Mouse (Mus musculus): ENCODE measurements at regions not wholly inside any gene's neighbourhood (a gene's known extent, or its start where the extent isn't known, plus 50 kb on each side); places are given as distances from the start of the nearest gene placed in this dataset.

DNA sequence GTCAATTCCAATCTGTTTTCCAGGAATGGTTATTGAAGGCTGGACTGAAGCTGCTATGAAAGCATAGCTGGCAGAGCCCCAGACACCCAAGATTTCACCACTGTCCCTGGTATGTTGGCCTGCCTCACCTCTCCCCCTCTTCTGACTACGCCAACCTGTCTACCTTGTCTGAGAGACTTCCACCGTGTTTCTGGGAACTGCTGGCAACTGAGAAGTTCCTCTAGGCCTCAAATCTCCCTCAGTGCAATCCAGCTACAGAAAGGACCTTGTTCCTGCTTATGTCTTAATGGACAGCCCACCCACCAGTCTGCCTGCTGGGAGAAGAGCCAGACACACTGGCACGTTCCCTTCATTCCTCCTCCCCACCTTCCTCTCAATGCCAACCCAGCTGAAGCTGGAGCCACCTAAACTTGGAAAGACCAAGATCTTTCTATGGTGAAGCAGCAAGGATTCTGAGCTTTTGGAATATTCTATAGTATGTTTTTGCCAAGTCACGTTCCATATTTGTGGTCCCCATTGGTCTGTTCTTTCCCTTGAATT is 520.1 kb upstream of the Tnp1 start:
- peak; percentile 44 for DNase-seq

DNA sequence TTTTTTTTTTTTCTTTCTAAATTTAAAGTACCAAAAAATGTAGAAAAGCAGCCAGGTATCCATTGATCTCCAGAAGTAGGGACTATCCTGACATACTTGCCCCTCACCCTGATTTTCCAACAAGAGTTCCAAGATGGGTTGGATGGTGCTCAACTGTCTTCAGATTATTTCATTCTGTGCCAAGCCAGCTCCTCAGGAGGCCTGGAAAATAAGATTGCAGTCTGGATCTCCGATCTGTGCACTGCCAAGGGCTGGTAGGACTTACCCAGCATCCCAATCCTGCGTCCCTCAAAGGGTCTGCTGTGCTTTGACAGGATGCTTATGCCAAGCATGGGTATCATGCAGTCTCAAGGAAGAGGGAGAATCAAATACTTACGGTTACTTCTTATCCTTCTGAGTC is 517.8 kb upstream of the Tnp1 start:
- DNase-seq, result no peak

DNA sequence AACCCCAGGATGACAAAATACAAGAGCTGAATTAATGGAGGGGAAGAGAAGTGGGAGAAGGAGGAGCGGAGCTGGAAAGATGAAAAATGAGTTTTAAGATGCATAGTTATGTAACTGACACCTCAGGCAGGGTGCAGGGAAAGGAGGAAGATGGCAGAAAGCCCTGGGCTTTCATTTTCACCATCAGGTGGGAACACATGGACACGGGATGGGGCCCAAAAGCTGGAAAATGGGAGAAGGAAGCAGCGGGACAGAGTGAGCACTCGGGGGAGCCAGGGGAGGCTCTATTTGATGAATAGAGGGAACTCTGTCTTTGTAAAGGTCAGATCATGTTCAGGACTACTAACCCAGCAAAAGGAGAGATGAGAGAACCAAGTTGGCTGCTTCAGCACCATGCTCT is 516.6 kb upstream of the Tnp1 start:
- DNase-seq, result no peak

- no peak for DNase-seq
These were observed 516.1 kb upstream of the Tnp1 start for GRCm38 (mm10) chr1:73531831-73532230.

- DNase-seq, result no peak
These were observed 514.6 kb upstream of the Tnp1 start for GRCm38 (mm10) chr1:73530326-73530725.

- DNase-seq, result peak; percentile 32
These were observed 512.9 kb upstream of the Tnp1 start for GRCm38 (mm10) chr1:73528623-73529022.

- DNase-seq, result no peak
These were observed 500.7 kb upstream of the Tnp1 start for GRCm38 (mm10) chr1:73516441-73516840.

DNA sequence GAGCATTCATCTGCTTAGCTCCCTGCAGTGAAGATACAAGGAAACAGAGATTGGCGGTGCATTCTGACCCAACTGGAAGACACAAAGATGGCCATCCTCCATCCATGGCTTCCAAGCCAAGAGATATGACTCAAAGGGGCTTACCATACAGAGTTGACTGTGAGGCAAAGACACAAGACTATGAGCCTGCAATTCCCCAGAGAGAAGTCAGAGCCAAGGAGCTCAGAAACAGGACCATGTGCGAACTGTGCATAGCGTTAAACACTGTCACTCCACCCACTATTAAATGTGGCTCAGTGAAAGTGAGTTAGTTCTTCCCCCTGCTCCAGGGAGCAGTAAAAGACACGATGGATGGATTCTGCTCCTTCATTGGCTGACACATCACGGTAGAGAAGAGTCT is 500.1 kb upstream of the Tnp1 start:
- DNase-seq, result no peak

GRCm38 (mm10) chr1:73513822-73514221 is 498.1 kb upstream of the Tnp1 start:
- DNase-seq, result peak; percentile 46

DNA sequence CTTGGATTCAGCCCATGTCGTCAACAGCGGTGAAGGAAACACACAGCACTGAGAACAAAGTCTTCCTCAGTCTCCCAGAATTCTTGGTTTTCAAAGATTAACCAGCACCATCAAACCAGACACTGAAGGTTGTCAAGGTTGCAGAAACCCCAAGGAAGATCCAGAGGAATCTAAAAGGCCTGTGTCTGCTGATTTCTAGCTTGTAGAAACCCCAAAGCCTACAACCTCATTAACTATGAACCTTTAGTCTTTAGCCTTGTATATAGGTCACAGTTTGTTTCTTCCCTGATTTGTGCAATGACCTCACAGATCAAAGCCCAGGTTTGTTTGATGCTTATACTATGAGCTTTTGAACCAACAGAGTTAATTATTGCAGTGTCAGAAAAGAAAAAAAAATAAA is 497.1 kb upstream of the Tnp1 start:
- no peak for DNase-seq

- DNase-seq, result peak; percentile 58
These were observed 491.5 kb upstream of the Tnp1 start for GRCm38 (mm10) chr1:73507071-73507754.

GRCm38 (mm10) chr1:73503611-73504010 is 487.9 kb upstream of the Tnp1 start:
- no peak for DNase-seq

DNA sequence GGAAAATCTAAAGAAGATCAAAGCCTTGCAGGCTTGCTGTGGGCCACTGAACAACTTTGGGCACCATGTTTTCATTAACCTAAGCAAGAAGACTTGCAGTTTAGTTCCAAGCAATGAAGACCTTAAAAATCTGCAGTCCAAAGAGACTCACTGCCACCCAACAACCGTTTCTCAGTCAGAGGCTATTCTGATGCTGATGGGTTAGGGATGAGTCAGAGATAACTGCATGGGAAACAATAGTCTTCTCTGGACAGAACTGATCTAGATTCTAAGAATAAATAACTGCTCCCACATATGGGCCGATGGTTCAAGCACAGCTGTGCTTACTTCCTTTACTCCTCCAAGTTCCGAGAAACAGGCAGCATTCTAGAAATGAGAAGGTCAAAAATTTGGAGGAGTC is 485.0 kb upstream of the Tnp1 start:
- no peak for DNase-seq

- DNase-seq, result no peak
These were observed 480.5 kb upstream of the Tnp1 start for GRCm38 (mm10) chr1:73495971-73496749.

DNA sequence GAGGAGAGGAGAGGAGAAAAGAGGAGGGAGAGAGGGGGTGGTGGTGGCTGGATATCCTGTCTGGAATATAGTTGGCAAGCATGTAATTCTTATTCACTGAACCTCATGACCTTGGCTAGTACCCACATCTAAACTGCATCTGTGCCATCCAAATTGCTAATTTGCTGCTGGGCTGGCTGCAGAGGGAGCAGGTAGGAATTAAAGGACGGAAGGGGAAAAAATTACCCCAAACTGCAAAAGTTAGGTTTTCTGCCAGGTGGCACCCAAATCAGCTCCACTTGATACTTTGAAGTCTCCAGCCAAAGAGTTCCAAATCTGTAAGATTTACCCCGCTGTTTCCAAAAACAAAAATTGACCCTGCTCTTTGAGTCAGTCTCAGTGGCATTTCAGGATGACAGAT is 466.2 kb upstream of the Tnp1 start:
- DNase-seq, result peak; percentile 21

DNA sequence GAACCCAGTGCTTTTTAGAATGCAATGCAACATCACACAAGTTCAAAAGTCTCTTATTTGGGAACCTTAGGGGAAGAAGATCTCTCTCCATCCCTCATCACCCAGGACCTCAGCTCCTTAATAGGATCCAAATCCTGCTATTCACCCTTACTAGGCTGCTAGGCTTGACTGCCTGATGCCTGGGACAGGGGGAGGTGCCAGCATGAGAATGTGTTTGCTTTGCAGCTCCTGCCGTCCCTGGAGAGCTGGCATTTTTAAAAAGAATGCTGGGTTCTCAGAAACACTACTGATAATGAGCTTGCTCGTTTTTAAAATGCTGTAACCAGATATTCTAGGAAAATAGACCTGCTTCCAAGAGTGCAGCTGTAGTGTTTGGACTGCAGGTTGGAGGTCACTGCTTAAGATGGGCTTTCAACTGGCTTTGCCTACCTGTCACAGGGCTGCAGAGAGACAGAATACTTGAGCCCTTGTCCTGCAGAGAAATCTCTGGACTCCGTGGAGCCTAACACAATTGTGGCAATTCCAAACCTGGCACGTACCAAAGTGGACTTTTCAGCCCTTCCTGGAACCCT is 463.7 kb upstream of the Tnp1 start:
- DNase-seq, result peak; percentile 11

DNA sequence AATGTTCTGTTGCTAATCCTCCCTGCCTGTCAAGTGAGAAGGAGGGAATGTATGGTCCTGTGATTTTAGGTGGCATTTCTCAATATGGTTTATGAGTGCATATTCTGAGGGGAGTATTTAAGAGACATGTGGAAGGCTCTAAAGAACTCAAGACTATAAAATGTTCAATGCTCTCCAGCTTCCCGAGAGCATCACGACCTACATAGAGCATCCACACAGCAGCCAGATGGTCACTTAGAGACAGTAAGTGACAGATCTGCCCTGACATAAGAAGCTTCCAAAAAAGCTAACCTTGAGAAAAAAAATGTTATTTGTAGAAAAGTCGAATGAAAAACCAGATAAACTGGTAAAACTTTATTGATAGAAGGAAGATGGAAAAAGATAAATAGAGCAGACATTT is 444.9 kb upstream of the Tnp1 start:
- DNase-seq, result no peak

- DNase-seq, result no peak
These were observed 444.2 kb upstream of the Tnp1 start for GRCm38 (mm10) chr1:73459754-73460534.

- DNase-seq, result no peak
These were observed 441.6 kb upstream of the Tnp1 start for GRCm38 (mm10) chr1:73457261-73457660.

DNA sequence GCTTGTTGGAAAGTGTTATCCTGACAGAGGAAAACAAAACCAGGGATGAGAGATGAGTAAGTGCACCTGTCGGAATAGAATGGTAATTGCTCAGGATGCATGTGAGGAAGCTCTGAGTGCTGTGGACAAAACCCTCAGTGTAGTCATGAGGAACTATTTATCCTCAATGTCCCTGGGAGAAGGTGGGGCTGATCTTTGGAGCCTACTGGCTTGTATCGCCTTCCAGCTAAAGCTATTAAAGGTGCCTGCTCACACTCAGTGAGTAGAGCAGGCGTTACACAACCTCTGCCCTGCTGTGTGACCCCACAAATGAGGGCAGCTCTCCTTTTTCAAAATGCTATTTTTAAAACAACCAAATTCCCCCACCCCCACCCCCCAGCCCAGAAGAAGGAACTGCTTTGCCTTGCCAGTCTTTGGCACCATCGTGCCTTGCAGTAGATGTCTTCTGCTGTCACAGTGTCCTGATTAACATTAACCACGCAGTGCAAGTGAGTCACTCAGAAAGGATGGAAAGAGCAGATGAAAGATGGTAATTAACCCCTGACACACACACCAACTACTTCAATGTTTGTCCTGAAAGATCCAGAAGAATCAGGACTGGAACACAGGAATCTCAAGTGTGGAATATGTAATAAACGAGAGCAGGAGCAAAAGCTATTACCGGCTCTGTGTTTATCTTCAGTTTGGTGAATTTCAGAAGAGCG is 440.8 kb upstream of the Tnp1 start:
- DNase-seq, result peak; percentile 6

- no peak for DNase-seq
These were observed 428.6 kb upstream of the Tnp1 start for GRCm38 (mm10) chr1:73444216-73444890.

Measured in adrenal gland, postnatal 14 days (tissue).